Mouse (Mus musculus): ENCODE results near the gene Nebl. TPM values are rescaled to one million over a fixed set of nuclear protein-coding genes. Genes with fewer than 3 reads are reported as not detected.

Gene Nebl
- total and polyA plus RNA-seq, 3 experiments: 4.7 to 5.4 TPM; not detected in 1

GRCm38 (mm10) chr2:17702481-17703169, 28.6 kb downstream of the Nebl start:
- no peaks in the 10 kb centered on the region for H3K9me3 ChIP-seq (replicated peaks; ENCODE audit: insufficient read depth, low read length)
- H3K27me3 ChIP-seq (ENCODE audit: control insufficient read depth in 1 of 2, insufficient read depth in 2 of 2, low read length in 2 of 2): no peaks in the 10 kb centered on the region
- no peak overlapping the region for H3K9ac ChIP-seq (ENCODE audit: control insufficient read depth, low read depth, low read length, poor library complexity, severe bottlenecking)
- TF ChIP-seq ZMIZ1 (IDR thresholded peaks at IDR 0.05; ENCODE audit: low read depth, low read length) (no peak), ELF1 (IDR thresholded peaks at IDR 0.05; ENCODE audit: low read depth, low read length) (no peak), MXI1 (IDR thresholded peaks at IDR 0.05; ENCODE audit: low read depth, low read length) (no peak), HCFC1 (IDR thresholded peaks at IDR 0.05; ENCODE audit: low read depth, low read length) (no peak), CTCF (IDR thresholded peaks at IDR 0.05 in 2 of 3, conservative IDR thresholded peaks at IDR 0.05 in 1 of 3; ENCODE audit: control insufficient read depth in 1 of 3, insufficient read depth in 1 of 3, low read depth in 2 of 3, low read length in 3 of 3, poor library complexity in 1 of 3, severe bottlenecking in 1 of 3) (no peak), ETS1 (IDR thresholded peaks at IDR 0.05; ENCODE audit: low read depth, low read length) (no peak), ZC3H11A (IDR thresholded peaks at IDR 0.05; ENCODE audit: low read depth, low read length) (no peak), SIN3A (IDR thresholded peaks at IDR 0.05; ENCODE audit: low read length) (no peak), TCF12 (IDR thresholded peaks at IDR 0.05; ENCODE audit: low read depth, low read length) (no peak), NRF1 (IDR thresholded peaks at IDR 0.05; ENCODE audit: insufficient read depth, low read depth, low read length, poor library complexity, severe bottlenecking) (no peak), TBP (IDR thresholded peaks at IDR 0.05; ENCODE audit: low read depth, low read length) (no peak), MAFK (IDR thresholded peaks at IDR 0.05; ENCODE audit: borderline replicate concordance, low read depth, low read length) (no peak), MEF2A (IDR thresholded peaks at IDR 0.05; ENCODE audit: extremely low read depth, insufficient replicate concordance, low read depth, low read length, poor library complexity, severe bottlenecking) (no peak), POLR2A (IDR thresholded peaks at IDR 0.05; ENCODE audit: control insufficient read depth in 1 of 2, insufficient read depth in 1 of 2, low read depth in 1 of 2, low read length in 2 of 2, poor library complexity in 1 of 2) (no peak), JUND (IDR thresholded peaks at IDR 0.05; ENCODE audit: low read depth, low read length) (no peak), GATA1 (IDR thresholded peaks at IDR 0.05; ENCODE audit: low read depth, low read length) (no peak), RCOR1 (IDR thresholded peaks at IDR 0.05; ENCODE audit: low read depth, low read length) (no peak), KAT2A (conservative IDR thresholded peaks at IDR 0.05; ENCODE audit: low read depth, low read length) (no peak), ZNF384 (IDR thresholded peaks at IDR 0.05; ENCODE audit: low read depth, low read length) (no peak)
- no peaks in the 10 kb centered on the region for H3K79me2 ChIP-seq (ENCODE audit: control insufficient read depth, insufficient read depth, low read length, poor library complexity)
- no peak overlapping the region for H3K27ac ChIP-seq (ENCODE audit: control insufficient read depth, low read depth, low read length)
- no peaks in the 10 kb centered on the region for H3K36me3 ChIP-seq (ENCODE audit: control insufficient read depth in 1 of 2, insufficient read depth in 2 of 2, low read length in 2 of 2)
- no peak for DNase-seq (ENCODE audit: low read depth, low spot score)
- H3K4me3 ChIP-seq (ENCODE audit: control insufficient read depth in 1 of 2, insufficient read depth in 1 of 2, low read depth in 2 of 2, low read length in 2 of 2): no peak overlapping the region
- H3K4me1 ChIP-seq (ENCODE audit: control insufficient read depth in 1 of 2, insufficient read depth in 2 of 2, low read length in 2 of 2): no peaks in the 10 kb centered on the region
